Mouse (Mus musculus) liver, embryonic 11.5 days (tissue): ENCODE data around the gene Znhit6. TPM values are rescaled to one million over a fixed set of nuclear protein-coding genes. Genes with fewer than 3 reads are reported as not detected.

Experiments
- ATAC-seq: fragments of 200-750 bp; cut with Nextera tagmentation; replicated peaks from 2 replicates; pipeline ENCODE4 v1.8.0; 2017; ENCODE audit warnings: moderate number of reproducible peaks, mild to moderate bottlenecking, moderate TSS enrichment, moderate library complexity; ENCODE audit not compliant: low FRiP score
- DNase-seq: peaks from one replicate; pipeline ENCODE4 v3.0.0-alpha.2; 2017; ENCODE audit warnings: low spot score
- H3K27ac ChIP-seq: fragments of 300-500 bp; sonication (generic); 2 replicates; pipeline ENCODE4 v1.5.1; 2014; ENCODE audit warnings: mild to moderate bottlenecking, low read depth, low read length, control low read depth
- H3K27me3 ChIP-seq: fragments of 300-500 bp; sonication (generic); replicated peaks from 2 replicates; pipeline ENCODE4 v1.6.1; 2014; ENCODE audit warnings: low read length, mixed read lengths; ENCODE audit not compliant: control insufficient read depth, insufficient read depth
- H3K36me3 ChIP-seq: fragments of 300-500 bp; sonication (generic); 2 replicates; pipeline ENCODE4 v1.6.1; 2014; ENCODE audit warnings: mild to moderate bottlenecking, low read length, moderate library complexity, mixed read lengths; ENCODE audit not compliant: control insufficient read depth, insufficient read depth
- H3K4me1 ChIP-seq: fragments of 300-500 bp; sonication (generic); replicated peaks from 2 replicates; pipeline ENCODE4 v1.6.1; 2014; ENCODE audit warnings: low read length, mixed read lengths; ENCODE audit not compliant: control insufficient read depth, insufficient read depth
- H3K4me2 ChIP-seq: fragments of 300-500 bp; sonication (generic); 2 replicates; pipeline ENCODE4 v1.6.1; 2014; ENCODE audit warnings: mild to moderate bottlenecking, control low read depth, moderate library complexity
- H3K4me3 ChIP-seq: fragments of 300-500 bp; sonication (generic); 2 replicates; pipeline ENCODE4 v1.5.1; 2014; ENCODE audit warnings: low read depth, low read length, control low read depth
- H3K9ac ChIP-seq: fragments of 300-500 bp; sonication (generic); 2 replicates; pipeline ENCODE4 v1.6.1; 2014; ENCODE audit warnings: low read depth, low read length, control low read depth
- H3K9me3 ChIP-seq: fragments of 300-500 bp; sonication (generic); 2 replicates; pipeline ENCODE4 v1.6.1; 2016; ENCODE audit warnings: low read length, inconsistent platforms, mixed read lengths; ENCODE audit not compliant: control insufficient read depth
- WGBS: fragments of 180-500 bp; shearing (Covaris S2); extraction: QIAGEN DNeasy Blood & Tissue Kit; methylation state at CpG from one replicate; pipeline ENCODE4 v1.1.7; 2014; 5-methylcytosine and 5-hydroxymethylcytosine counted together
- polyA plus RNA-seq: library from polyadenylated mRNA; unstranded; fragments of >200 nt; fragmentation: Nextera tagmentation; extraction: Ambion mirVana; gene quantifications from 2 replicates; pipeline ENCODE4 v1.2.1, GENCODE M21; 2014

Znhit6 gene
- polyA plus RNA-seq, result 36.0 and 38.5 TPM in 2 replicates

- ATAC-seq (peak; percentile 91), DNase-seq (peak; percentile 87)
- no peaks in the 10 kb centered on the region for H3K27me3 ChIP-seq
- peak within 1 kb of the TSS; percentile 84 for H3K4me3 ChIP-seq
- peaks cover 18% of the 10 kb centered on the region for H3K36me3 ChIP-seq
- peak within 1 kb of the TSS; percentile 88 for H3K4me2 ChIP-seq
- H3K9ac ChIP-seq, result peak within 1 kb of the TSS; percentile 75
- H3K27ac ChIP-seq, result no peak within 1 kb of the TSS
- no peaks in the 10 kb centered on the region for H3K9me3 ChIP-seq
- 5% methylated on average over 37 of the region's 37 CpGs for WGBS
- peaks cover 10% of the 10 kb centered on the region for H3K4me1 ChIP-seq
These were observed at the start of gene Znhit6 for GRCm38 (mm10) chr3:145575743-145576481. Znhit6 (plus strand) TSS chr3:145576205.

GRCm38 (mm10) chr3:145537870-145538269 is 38.1 kb upstream of the Znhit6 start:
- ATAC-seq (no peak), DNase-seq (no peak)
- no peak overlapping the region for H3K4me2 ChIP-seq
- no peak overlapping the region for H3K27ac ChIP-seq
- 49% methylated on average over 1 of the region's 1 CpGs for WGBS
- H3K4me3 ChIP-seq, result no peak overlapping the region
- H3K9me3 ChIP-seq, result no peaks in the 10 kb centered on the region
- H3K36me3 ChIP-seq, result no peaks in the 10 kb centered on the region
- no peaks in the 10 kb centered on the region for H3K4me1 ChIP-seq
- H3K9ac ChIP-seq, result no peak overlapping the region
- no peaks in the 10 kb centered on the region for H3K27me3 ChIP-seq

DNA sequence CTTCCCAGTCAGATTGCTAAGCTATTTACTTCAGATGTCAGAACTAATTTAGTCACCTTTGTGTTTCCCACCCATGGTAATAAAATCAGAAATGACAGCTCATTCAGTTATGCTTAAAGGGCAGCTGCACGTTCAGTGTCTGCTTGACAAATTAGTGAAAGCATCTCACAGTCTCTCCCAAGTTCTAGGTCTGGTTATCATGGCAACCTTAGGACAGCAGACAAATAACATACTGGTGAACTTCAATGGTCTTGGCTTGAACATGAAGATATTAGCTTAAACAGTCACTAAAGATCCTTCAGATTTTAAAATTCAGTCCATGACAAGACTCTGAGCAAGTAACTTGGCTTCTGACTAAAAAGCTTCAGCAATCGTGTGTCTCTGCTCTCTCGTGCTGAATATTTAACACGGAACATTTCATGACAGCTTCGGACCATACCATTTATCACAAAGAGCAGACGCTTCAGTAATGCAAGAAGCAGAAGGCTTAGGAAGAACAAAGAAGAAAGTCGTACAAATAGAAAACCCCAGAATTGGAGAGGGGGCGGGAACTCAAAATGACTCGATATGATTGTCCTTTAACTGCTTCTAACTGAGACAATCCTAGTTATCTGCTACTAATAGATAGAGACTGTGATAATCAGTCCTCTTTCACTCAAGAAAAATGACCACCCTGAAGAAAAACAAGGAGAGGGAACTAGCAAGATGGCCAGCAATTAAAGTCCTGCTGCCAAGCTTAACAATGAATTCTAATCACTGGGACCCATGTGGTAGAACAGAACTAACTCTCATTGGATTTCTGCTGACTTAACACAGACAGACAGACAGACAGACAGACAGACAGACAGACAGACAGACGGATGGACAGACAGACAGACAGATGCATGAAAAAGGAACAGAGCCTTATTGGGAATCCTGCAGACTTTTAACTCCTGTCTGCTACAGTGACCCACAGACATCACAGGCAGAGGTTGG is 27.3 kb upstream of the Znhit6 start:
- H3K4me1 ChIP-seq, result no peaks in the 10 kb centered on the region
- no peaks in the 10 kb centered on the region for H3K27me3 ChIP-seq
- H3K36me3 ChIP-seq, result no peaks in the 10 kb centered on the region
- no peak overlapping the region for H3K9ac ChIP-seq
- WGBS, result 83% methylated on average over 10 of the region's 10 CpGs
- H3K4me2 ChIP-seq, result no peak overlapping the region
- no peak overlapping the region for H3K4me3 ChIP-seq
- ATAC-seq, result no peak
- no peak for DNase-seq
- no peaks in the 10 kb centered on the region for H3K9me3 ChIP-seq
- no peak overlapping the region for H3K27ac ChIP-seq

DNA sequence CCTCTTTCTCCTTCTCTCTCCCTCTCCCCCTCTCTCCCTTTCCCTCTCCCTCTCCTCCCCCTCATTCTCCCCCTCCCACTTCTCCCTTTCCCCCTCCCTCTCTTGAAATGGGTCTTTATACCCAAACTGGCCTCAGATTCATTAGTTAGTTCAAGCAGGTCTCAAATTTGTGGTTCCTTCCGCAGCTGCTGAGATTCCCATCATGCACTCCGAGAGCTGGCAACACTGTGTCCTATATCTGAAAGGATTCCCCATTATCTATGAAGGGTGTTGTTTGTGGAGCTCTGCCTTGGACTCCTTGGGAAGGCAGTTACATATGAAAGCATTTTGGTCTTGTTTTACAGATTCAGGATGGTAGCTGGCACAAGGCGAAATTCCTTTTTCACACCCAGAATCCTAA is 25.8 kb upstream of the Znhit6 start:
- Histone ChIP-seq H3K4me2 (no peak overlapping the region), H3K4me3 (no peak overlapping the region), H3K27me3 (no peaks in the 10 kb centered on the region), H3K9me3 (no peaks in the 10 kb centered on the region), H3K9ac (no peak overlapping the region), H3K27ac (no peak overlapping the region), H3K36me3 (no peaks in the 10 kb centered on the region), H3K4me1 (no peaks in the 10 kb centered on the region)
- 75% methylated on average over 3 of the region's 3 CpGs for WGBS
- DNase-seq (no peak), ATAC-seq (no peak)

DNA sequence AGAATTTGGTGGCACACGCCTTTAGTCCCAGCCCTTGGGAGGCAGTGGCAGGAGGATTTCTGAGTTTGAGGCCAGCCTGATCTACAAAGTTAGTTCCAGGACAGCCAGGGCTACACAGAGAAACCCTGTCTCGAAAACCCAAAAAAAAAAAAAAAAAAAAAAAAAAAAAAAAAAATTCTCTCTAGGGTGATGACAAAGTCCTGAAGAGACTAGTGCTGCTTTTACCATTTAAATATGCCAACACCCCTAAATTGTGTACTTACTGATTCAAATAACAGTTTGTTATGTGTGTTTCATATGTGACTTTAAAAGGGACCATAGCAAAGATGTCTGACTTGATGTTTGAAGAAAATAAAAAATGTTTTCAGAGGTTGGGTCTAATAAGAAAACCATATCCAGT is 21.6 kb upstream of the Znhit6 start:
- Histone ChIP-seq H3K4me1 (no peaks in the 10 kb centered on the region), H3K27ac (no peak overlapping the region), H3K4me3 (no peak overlapping the region), H3K9ac (no peak overlapping the region), H3K27me3 (no peaks in the 10 kb centered on the region), H3K4me2 (no peak overlapping the region), H3K9me3 (no peaks in the 10 kb centered on the region), H3K36me3 (no peaks in the 10 kb centered on the region)
- 59% methylated on average over 2 of the region's 2 CpGs for WGBS
- DNase-seq (no peak), ATAC-seq (no peak)

DNA sequence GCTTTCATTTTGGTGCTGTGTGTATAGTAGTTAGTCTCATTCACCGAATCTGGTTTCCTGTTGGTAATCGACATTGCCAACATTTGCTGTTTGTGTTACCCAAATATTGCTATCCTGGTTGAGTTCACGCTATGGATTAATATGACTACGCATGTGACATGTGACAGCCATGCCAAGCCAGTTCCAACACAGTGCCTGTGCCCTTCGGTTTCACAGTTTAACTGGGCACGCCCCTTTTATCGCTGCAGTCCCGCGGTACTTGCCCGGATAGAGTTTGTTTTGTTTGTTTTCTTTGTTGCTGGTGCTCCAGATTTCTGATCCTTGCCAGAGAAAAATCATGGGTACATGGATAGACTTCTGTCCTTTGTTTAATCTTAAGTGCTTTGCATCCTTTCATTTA is 19.8 kb upstream of the Znhit6 start:
- no peak overlapping the region for H3K9ac ChIP-seq
- DNase-seq, result no peak
- H3K9me3 ChIP-seq, result no peaks in the 10 kb centered on the region
- ATAC-seq, result no peak
- H3K4me2 ChIP-seq, result no peak overlapping the region
- H3K4me3 ChIP-seq, result no peak overlapping the region
- H3K27ac ChIP-seq, result no peak overlapping the region
- no peaks in the 10 kb centered on the region for H3K36me3 ChIP-seq
- WGBS, result 88% methylated on average over 10 of the region's 10 CpGs
- no peaks in the 10 kb centered on the region for H3K27me3 ChIP-seq
- no peaks in the 10 kb centered on the region for H3K4me1 ChIP-seq

GRCm38 (mm10) chr3:145559675-145560074 is 16.3 kb upstream of the Znhit6 start:
- WGBS, result 87% methylated on average over 5 of the region's 5 CpGs

DNA sequence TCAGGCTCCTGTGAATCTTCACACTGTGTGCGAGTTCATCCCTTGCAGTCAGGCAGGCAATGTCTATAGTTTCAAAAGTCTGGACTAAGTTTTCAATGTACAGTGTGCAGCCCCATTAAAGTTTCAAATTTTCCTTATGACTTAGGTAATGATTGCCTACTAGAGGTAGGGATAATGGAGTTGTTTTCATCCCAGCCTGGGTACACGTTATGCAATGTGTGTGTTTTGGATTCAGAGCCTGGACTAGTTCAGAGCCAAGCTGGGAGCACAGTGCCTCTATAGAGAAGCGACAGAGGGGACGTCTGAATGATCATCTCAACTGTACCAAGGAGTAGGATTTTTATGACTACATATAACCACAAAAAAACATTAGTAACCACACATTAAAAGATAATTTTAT is 15.9 kb upstream of the Znhit6 start:
- H3K4me3 ChIP-seq, result no peak overlapping the region
- no peak overlapping the region for H3K4me2 ChIP-seq
- no peak overlapping the region for H3K27ac ChIP-seq
- H3K27me3 ChIP-seq, result no peaks in the 10 kb centered on the region
- H3K9me3 ChIP-seq, result peaks cover 3% of the 10 kb centered on the region; the same call in 1 of the 2 replicates
- WGBS, result 74% methylated on average over 4 of the region's 4 CpGs
- ATAC-seq, result no peak
- no peak for DNase-seq
- H3K4me1 ChIP-seq, result no peaks in the 10 kb centered on the region
- no peaks in the 10 kb centered on the region for H3K36me3 ChIP-seq
- H3K9ac ChIP-seq, result no peak overlapping the region

More at GRCm38 (mm10) chr3:145559675-145560074, 16.3 kb upstream of the Znhit6 start:
- Histone ChIP-seq H3K36me3 (no peaks in the 10 kb centered on the region), H3K9me3 (peaks cover 3% of the 10 kb centered on the region; the same call in 1 of the 2 replicates), H3K4me1 (no peaks in the 10 kb centered on the region), H3K27ac (no peak overlapping the region), H3K4me2 (no peak overlapping the region), H3K9ac (no peak overlapping the region), H3K27me3 (no peaks in the 10 kb centered on the region), H3K4me3 (no peak overlapping the region)
- DNase-seq, result no peak
- no peak for ATAC-seq
